Mouse (Mus musculus) B cell, adult 2 months (primary cell): ENCODE results near the gene Pbx4.

Source experiments
- DNase-seq, 2 experiments: peaks; one replicate each; pipeline ENCODE4 v3.0.0; 2022

Gene Pbx4

DNA sequence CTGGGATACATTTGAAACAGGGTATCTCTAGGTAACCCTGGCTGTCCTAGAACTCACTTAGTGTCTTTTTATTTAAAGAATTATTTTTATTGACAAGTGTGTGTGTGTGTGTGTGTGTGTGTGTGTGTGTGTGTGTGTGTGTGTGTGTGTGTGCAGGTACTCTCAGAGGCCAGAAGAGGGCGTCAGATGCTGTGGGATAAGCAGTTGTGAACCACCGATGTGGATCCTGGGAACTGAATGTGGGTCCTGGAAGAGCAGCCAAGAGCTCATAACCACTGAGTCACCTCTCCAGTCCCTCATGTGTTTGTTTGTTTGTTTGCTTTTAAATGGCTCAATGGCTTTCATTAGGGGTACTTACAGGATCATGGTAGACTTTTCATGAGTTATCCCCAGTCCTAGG, 17.4 kb upstream of the Pbx4 start:
- no peak for DNase-seq

DNA sequence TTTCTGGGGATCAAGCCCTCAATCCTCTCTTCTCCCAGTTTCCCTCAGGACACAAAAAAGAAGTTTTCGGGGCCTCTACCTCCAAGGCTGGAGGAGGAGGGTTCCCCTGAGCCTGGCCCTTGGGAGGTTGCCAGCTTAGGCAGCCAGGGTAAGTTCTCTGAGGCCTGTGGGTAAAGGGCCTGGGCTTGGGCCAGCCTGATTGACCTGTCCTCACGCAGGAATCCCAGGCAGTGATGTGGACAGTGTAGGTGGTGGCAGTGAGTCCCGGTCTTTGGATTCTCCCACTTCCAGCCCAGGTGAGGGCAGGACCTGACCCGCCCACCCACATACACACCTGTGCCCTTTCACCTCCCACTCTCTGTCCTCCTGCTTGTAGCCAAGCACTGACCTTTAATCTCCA, 16.9 kb upstream of the Pbx4 start:
- DNase-seq: no peak

DNA sequence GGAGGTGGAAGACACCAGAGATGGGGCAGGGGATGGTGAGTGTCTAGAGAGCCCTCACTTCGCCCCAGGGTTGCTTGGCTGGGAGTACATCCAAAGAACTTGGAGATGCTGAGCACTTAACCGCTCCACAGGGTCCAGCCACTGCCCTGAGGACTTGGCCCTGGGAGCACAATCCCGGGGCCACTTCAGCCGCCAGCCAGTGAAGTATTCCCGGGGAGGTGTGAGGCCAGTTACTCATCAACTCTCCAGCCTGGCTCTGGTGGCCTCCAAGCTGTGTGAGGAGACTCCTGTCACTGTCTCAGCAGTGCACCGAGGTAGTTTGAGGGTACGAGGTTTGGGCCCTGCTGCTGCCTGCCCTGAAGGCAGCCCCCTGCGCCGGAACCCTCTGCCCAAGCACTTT, 11.8 kb upstream of the Pbx4 start:
- DNase-seq: no peak

DNA sequence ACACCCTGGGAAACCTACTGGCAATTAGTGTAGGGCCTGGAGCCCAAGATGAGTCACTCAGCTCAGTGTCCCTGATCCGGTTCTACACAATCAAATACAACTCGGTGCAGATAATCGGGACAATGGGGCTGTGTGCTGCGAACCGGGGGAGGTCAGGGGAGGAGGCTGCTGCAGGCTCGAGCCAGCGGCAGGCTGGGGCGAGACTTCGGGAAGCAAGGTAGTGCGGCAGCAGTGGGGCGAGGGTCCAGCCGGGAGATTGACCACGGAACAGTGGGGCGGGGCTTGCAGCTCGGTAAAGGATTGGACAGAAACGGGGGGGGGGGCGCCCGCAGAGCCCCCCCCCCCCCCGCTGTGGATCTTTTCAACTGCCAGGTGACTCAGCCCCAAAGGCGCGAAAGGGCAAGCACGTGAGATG, 10.3 kb upstream of the Pbx4 start:
- DNase-seq: peak in 1 of 2 experiments; percentile 17

DNA sequence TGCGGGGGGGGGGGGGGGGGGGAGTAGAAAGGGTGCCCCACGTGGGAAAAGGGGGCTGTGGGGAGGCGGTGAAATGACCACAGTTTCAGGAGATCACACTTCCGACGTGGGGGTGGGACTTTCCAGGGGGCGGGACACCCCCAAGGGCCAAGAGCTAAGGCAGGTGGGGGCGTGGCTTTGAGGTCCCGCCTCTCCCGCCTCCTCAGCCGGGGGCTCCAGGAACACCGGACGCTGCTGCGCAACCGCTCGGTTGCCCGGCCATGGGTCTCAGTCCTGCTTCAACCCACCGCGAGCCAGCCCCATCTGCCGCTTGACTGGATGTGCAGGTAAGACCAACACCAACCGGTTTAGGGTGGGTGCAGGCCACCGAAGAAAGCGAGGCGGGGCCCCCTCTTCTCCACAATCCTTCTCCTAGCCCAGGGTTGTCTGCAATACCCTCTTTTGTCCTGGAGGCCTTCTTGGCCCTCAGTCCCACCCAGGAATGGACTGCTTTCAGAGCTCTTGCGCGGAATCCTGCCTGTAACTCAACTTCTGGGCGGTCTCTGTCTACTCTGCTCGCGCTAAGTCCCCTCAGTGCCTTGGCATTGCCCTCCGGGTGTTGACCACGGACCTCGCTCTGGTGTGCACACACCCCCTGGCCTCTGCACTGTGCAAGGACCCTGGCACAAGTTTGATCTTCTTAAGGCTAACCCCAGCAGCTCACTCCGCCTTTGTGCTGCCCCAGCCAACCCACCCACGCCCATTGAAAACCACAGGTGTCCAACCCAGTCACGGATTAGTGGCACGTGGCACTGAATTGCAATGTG, 9.7 kb upstream of the Pbx4 start, which contains the start of gene Lpar2:
TSS of gene Lpar2 (plus strand) at position 44 of the 806 bp plus-strand sequence.
- peak; percentile 67 for DNase-seq

DNA sequence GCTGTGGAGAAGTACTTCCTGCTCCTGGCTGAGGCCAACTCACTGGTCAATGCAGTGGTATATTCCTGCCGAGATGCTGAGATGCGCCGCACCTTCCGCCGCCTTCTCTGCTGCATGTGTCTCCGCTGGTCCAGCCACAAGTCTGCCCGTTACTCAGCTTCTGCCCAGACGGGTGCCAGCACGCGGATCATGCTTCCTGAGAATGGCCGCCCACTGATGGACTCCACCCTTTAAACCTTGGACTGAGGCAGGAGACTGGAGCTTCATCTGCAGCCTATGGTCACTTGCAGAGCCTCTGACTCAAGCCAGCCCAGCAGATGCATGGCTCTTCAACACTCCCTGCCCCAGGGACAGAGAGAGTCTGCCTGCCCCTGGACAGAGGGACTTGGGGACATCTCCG, 5.9 kb upstream of the Pbx4 start:
- DNase-seq: no peak

DNA sequence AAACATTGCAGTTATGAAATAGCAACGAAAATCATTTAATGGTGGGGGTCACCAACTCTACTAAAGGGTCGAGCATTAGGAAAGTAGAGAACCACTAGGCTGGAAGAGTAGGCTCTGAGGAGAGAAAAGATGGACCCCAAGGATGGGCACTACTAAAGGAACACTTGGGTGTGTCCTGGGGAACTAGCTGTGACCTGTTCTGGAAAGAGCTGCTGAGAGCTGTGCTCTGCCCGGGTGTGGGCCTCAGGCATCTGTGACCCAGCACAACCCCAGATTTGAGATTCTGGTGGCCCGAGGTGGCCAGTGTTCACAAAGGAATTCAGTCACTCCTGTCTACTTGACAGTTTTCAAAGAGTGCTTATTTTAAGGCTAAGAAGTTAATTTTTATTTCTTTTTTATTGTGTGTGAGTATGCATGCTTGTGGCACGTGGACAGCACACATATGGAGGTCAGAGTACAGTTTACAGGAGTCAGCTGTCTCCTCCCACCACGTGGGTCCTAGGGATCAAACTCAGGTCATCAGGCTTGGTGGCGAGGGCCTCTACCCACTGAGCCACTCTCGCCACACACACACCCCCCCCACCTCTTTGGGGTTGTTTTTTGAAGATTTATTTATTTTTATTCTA, 4.9 kb downstream of the Pbx4 start:
- no peak for DNase-seq

DNA sequence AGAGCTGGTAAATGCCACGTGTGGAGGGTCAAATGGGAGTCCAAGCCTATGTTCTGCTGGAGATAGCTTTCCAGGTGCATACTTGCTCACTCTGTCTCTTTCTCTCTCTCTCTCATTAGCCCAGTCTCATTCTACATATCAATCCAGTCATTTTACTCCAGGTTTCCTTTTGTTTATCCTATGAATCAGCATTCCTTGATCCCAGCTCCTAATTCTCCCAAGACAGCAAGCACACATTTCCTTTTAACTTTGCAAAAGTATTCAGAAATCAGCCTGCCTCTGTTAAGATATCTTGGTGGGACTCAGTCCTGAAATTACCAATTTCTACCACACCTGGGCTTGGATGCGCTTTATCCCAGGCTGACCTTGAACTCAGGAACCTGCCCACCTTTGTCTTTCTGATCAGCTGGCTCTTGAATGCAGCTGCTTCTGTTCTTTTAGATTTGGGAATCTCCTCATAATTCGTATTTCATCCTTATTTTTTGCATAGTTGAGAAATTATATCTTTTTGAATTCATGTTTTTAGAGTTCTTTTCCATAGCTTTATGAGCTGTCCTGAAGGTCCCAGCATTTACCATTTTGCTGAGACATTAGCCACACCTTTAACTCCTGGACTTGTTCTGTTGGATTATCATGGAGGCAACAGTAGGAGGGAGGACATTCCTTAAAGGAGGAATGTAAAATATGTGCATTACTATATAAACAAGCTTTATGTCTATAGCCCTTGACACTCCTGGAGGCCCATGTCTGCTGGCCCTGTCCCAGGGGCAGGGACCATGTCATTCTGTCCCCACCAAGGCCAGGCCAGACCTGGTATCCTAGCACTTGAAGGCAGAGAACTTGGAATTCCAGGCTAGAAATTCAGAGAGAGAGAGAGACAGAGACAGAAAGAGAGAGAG, 15.1 kb downstream of the Pbx4 start:
- no peak for DNase-seq

DNA sequence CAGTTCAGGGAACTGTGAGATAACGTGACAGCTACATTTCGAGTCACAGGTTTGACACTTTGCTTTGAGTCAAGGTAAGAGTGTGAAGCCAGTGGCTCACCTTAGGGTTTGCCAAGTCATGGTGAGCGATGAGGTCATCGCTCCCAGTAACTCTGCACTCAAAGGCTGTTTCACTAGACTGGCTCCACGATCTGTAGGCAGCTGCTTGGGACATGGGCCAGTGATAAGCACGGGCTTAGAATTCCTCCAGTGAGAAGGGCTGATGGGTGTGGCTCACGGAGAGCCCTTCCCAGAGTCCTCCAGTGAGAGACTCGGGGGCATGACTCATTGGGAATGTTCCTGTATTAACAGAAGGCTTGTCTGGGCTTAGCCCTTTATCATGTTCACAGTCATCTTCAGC, 16.7 kb downstream of the Pbx4 start:
- no peak for DNase-seq

DNA sequence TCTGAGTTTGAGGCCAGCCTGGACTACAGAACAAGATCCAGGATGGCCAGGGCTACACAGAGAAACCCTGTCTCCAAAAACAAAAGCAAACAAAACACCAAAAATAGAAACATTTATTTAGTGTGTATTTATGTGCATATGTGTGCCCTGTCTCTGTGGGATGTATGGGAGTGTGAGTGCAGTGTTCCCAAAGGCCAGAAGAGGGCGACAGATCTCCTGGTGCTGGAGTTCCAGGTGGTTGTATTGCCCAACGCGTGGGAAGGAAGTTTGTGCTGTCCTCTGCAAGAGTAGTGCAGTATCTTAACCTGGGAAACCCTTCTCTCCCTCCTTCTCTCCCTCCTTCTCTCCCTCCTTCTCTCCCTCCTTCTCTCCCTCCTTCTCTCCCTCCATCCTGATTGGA, 17.6 kb downstream of the Pbx4 start:
- DNase-seq: no peak

DNA sequence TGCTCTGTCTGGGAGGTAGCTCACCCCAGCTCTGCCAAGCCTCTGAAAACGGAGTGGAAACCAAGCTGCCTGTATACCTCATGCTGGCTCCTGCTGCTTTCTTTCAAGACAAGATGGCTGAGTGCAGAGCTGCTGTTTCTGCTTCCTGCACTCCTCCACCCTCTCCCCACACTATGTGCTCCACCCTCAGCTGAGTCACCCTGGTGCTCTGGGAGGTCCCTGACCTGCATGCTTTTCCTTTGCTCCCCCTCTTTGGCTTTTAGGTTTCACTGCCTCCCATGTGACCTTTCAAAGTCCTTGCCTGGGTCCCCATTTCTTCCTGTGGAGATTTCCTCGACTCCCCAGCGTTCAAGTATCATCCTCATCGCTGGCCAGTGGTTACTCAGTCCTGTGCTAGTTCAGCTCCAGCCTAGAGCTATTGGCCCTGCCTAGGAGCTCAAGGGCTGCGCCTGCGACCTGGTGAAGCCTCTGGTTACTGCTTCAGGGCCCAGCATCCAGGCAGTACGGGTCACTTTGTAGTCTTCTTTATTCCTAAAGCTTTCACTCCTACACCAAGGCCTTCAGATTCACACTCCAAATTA, 18.7 kb downstream of the Pbx4 start:
- no peak for DNase-seq

DNA sequence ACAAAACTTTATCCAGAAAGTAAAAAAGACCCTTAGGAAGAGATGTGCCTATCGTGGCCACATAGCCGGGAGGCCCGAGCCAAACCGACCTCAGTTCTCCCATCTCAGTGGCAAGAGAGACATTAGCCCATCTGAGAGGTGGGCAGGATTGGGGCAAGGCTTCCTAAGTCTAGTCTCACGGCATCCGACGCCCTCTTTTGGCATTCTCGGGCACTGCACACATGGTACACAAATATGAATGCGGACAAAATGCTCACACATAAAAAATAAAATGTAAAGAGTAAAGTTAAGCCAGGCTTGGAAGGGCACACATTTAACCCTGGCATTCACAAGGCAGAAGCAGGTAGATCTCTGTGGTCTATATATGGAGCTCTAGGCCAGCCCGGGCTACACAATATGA, 21.6 kb downstream of the Pbx4 start:
- no peak for DNase-seq

DNA sequence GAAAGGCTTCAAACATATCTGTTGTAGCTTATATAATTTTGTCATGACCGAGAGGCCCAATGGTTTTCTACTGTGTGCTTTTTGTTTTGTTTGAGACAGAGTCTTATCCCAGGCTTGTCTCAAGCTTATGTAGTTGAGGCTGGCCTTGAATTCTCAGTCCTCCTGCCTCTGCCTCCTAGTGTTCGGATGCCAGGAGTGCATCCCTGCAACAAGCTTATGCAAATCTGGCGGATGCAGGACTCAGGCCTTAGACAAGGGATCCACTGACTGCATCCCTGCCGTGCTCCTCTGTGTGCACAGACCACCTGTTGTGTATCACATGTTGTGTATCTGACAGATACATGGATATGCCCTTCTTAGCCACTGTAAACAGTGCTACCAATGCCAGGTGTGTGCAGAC, 28.5 kb downstream of the Pbx4 start:
- DNase-seq: no peak

DNA sequence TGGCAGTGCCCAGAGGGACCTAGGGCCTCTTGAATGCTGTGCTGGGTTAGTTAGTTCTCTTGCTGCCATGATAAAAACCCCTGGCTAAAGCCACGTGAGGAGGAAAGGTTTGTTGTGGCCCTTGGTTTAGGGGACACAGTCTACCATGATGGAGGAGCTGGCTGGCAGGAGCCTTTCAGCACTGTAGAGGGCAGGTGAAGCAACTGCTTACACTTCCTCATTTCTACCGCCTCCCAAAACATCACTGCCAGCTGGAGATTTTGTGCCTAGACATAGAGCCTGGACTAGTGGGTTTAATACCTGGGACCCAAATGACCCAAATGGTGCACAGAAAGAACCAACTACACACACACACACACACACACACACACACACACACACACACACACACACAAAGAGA, 29.0 kb downstream of the Pbx4 start:
- DNase-seq: no peak

DNA sequence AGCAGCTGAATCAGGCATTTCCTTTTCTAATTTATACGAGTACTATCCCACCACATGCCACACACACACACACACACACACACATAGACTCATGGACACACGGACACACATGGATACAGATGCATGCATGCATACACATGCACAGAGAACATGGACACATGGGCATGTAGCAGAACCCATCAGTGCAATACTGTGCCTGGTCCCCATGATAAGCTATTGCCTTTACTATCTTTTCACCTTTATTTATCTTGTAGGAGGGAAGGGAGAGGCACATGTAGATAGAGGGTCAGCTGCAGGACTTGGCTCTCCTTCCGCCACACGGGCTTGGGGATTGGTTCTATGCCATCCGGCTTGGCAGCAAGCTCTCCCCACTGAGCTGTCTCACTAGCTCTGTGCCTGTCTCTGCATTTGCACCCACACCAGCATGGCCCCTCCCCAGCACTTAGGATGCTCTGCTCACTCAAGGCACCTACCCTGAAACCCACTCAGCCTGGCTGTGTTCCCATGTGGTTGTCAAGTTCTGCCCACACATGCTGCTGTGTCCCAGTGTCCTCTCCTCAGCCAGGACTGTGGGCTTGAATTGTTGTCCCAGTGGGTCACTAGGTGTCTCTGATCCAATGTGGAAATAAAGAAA, 31.2 kb downstream of the Pbx4 start:
- DNase-seq: no peak

DNA sequence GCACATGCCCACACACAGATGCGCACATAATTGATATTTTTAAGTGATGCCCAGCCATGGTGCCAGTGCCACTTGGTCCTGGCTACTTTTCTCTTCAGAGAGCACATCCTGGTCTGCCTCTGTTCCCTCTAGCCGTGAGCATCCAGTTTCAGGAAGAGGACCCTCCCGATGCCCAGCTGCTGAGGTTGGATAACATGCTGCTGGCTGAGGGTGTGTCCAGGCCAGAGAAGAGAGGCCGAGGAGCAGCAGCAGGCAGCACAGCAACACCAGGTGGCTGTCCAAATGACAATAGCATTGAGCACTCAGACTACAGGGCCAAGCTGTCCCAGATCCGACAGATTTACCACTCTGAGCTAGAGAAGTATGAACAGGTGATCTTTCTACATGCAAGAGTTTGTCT, 31.9 kb downstream of the Pbx4 start:
- DNase-seq: no peak

DNA sequence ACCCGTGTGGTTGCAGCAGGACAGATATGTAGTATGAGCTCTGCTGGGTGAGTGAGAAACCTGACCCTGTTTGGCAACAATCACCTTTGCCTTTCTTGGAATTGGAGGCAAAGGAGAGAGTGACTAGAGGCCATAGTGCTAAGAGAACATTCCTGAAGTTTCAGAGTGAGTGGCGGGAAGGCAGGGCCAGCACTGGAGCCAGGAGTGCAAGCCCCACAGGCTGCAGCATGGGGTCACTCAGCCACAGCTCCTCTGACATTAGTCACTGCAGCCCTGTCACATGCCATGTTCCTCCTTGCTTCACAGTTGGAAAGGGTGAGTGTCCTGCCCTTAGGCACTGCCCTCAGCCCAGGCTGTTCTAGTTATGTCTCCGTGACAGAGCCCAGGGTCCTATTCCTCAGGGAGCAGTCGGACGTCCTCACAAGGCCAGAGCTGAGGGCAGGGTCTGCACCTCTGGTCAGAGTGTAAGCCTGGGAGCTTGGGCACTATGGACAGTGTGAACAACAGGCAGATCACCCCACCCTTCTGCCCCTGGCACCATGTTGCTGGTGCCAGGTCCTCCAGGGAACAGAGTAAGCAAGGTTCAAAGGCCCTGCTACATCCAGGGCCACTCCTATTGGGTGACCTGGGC, 35.5 kb downstream of the Pbx4 start:
- DNase-seq: no peak

DNA sequence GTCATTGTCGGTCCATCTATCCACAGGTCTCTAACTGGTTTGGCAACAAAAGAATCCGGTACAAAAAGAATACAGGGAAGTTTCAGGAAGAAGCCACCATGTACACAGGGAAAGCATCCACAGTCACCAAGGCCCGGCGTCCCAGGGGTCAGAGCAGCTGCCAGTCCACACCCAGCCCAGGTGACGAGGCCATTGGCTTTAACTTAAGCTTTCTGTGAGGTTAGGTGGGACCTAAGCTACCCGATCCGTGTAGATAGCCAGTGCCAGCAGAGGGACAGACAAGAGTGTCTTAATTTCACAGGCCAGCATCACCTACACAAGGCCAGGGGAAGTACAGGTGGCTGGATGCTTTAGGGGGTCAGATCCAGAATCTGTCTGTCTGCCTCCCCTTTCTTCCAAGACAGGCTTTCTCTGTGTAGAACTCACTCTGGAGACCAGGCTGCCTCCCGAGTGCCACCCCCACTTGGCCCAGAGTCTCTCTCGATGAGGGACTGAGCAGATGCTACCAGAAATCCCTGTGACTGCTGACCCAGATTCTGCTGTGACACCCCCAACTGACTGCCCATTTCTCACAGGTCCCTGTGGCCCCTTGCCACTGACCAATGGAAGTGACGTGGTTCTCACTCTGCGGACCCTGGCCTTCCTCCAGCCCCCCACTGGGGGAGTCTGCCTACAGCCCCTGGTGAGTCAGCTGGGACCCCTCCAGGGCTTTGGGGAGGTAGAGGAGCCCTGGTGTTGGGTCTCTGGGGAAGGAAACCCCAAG, 37.9 kb downstream of the Pbx4 start:
- DNase-seq: no peak

DNA sequence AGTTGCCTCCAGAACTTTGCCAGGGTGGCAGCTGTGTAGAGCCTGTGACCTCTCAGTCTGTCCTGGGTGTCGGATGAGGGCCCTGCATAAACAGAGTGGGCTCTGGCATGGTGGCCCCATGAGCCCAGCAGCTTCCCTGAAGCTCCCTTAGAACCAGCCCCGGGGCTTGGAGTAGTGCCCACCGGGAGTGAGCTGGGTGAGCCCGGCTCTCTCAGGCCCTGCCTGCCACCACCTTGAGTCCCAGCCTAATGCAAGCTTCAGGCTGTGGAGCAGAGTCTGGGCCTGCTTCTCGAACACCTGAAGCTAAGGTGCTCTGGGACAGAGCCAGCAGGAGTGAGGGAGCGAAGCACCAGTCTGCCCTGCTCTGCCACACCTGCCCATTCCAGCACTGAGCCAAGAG, 38.6 kb downstream of the Pbx4 start:
- DNase-seq: no peak

DNA sequence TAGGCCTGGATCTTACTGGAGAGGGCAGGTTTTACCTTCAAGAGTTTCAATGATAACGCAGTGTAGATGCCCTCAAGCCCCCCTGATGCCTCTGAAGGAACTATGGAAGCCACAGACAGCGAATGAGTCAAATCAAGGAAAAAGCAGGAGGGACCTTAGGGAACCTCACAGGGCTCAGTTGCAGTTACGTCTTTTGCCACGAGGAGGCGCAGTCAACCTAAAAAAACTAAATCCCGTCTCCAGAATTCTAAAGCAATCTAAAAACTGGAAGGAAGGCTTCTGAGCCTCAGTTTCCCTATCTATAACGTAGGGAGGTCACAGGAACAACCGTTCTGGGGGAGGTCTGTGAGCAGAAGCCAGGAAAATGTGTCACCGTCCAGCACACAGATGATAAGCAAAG, 41.9 kb downstream of the Pbx4 start:
- peak; percentile 73 to 74 for DNase-seq

DNA sequence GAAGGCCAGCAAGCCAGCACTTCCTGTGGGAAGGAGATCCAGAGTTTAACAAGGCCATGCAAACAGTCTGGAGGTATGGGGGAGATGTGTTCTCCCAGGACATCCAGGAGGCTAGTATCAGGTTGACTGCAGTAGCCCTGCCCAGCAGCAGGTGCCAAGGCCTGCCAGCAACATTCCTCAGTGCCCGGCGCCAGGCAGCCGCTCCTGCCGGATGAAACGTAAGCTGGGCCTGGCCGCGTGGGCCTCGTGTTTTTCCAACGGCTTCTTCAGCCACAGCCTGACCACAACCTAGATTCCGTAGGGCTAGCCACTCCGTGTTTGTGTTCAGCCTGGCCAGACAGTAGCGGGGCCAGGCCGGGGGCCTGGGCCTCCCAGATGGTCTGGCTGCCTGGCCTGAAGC, 42.4 kb downstream of the Pbx4 start:
- DNase-seq: no peak

DNA sequence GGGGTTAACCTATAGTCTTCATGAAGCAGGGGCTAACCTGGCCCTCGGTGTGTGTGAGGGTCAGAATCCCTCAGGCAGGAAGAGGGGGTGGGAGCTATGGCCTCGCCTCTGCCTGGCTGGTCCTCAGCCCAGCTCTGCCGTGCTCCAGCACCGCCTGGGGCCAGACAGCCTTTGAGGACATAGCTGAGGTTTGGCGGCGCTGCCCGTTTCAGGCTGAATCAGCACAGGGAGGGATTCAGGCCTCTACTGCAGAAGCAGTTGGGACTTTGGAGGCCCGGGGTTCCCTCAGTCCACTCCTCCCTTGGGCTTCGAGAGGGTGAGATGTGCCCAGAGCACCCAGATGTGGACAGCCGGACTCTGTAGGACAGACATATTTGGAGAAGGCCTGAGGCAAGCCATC, 43.8 kb downstream of the Pbx4 start:
- no peak for DNase-seq
